Mouse (Mus musculus): ENCODE data around the gene Fam161a. TPM values are rescaled to one million over a fixed set of nuclear protein-coding genes. Genes with fewer than 3 reads are reported as not detected.
"Not testable (repeated sequence)": the region's sequence is repeated elsewhere in the genome, so short reads cannot be mapped to it uniquely, and the experiment has no call there.

Gene Fam161a
- total RNA-seq, 1 experiment, result 3.7 TPM

GRCm38 (mm10) chr11:23049642-23050041 lies 42.3 kb downstream of the Fam161a start:
- no peaks in the 10 kb centered on the region for H3K36me3 ChIP-seq (ENCODE audit: control insufficient read depth, insufficient read depth, low read length, poor library complexity, severe bottlenecking)
- no peak overlapping the region for H3K27ac ChIP-seq (ENCODE audit: insufficient read depth, low read depth, low read length, poor library complexity, severe bottlenecking)
- peaks cover 4 to 7% of the 10 kb centered on the region in 2 experiments; a peak in 2 of 4 replicates for H3K4me1 ChIP-seq (ENCODE audit: control insufficient read depth in 2 of 2, insufficient read depth in 2 of 2, low read length in 2 of 2, poor library complexity in 1 of 2)
- TF ChIP-seq HCFC1 (IDR thresholded peaks at IDR 0.05; ENCODE audit: borderline replicate concordance, insufficient read depth, low read length) (no peak), CHD2 (IDR thresholded peaks at IDR 0.05; ENCODE audit: low read depth, low read length) (no peak), ZC3H11A (IDR thresholded peaks at IDR 0.05; ENCODE audit: borderline replicate concordance, low read depth, low read length) (no peak), MAFK (IDR thresholded peaks at IDR 0.05; ENCODE audit: insufficient read depth, low read depth, low read length) (no peak), ZNF384 (IDR thresholded peaks at IDR 0.05; ENCODE audit: low read depth, low read length) (no peak)
- no peak overlapping the region for H3K9ac ChIP-seq (ENCODE audit: insufficient read depth, low read depth, low read length, poor library complexity, severe bottlenecking)
- no peaks in the 10 kb centered on the region for H3K9me3 ChIP-seq (ENCODE audit: control insufficient read depth, insufficient read depth, low read depth, low read length)
- H3K4me3 ChIP-seq (ENCODE audit: insufficient read depth in 1 of 2, low read depth in 1 of 2, low read length in 2 of 2, poor library complexity in 1 of 2, severe bottlenecking in 1 of 2), result no peak overlapping the region
- DNase-seq (ENCODE audit: low read depth, low spot score), result no peak
- in situ Hi-C loops (cut with MboI; ENCODE audit: low sequenced_read_pairs in 2 of 2, unreplicated experiment in 2 of 2), result no loop called here

- in situ Hi-C loops (cut with MboI; ENCODE audit: low sequenced_read_pairs in 2 of 2, unreplicated experiment in 2 of 2), result no loop called here
- H3K36me3 ChIP-seq (ENCODE audit: control insufficient read depth, insufficient read depth, low read length, poor library complexity, severe bottlenecking), result no peaks in the 10 kb centered on the region
Measured at GRCm38 (mm10) chr11:23052353-23052752, 45.0 kb downstream of the Fam161a start.

GRCm38 (mm10) chr11:23063153-23063552 lies 55.8 kb downstream of the Fam161a start:
- Histone ChIP-seq H3K27ac (ENCODE audit: insufficient read depth, low read depth, low read length, poor library complexity, severe bottlenecking) (no peak overlapping the region), H3K4me3 (ENCODE audit: insufficient read depth in 1 of 2, low read depth in 1 of 2, low read length in 2 of 2, poor library complexity in 1 of 2, severe bottlenecking in 1 of 2) (no peak overlapping the region), H3K9ac (ENCODE audit: insufficient read depth, low read depth, low read length, poor library complexity, severe bottlenecking) (no peak overlapping the region), H3K4me1 (ENCODE audit: control insufficient read depth in 2 of 2, insufficient read depth in 2 of 2, low read length in 2 of 2, poor library complexity in 1 of 2) (peaks cover 4 to 10% of the 10 kb centered on the region in 2 experiments; a peak in 3 of 4 replicates), H3K9me3 (ENCODE audit: control insufficient read depth, insufficient read depth, low read depth, low read length) (no peaks in the 10 kb centered on the region), H3K36me3 (ENCODE audit: control insufficient read depth, insufficient read depth, low read length, poor library complexity, severe bottlenecking) (no peaks in the 10 kb centered on the region)
- TF ChIP-seq ZNF384 (IDR thresholded peaks at IDR 0.05; ENCODE audit: low read depth, low read length) (no peak), CHD2 (IDR thresholded peaks at IDR 0.05; ENCODE audit: low read depth, low read length) (no peak), MAFK (IDR thresholded peaks at IDR 0.05; ENCODE audit: insufficient read depth, low read depth, low read length) (no peak), HCFC1 (IDR thresholded peaks at IDR 0.05; ENCODE audit: borderline replicate concordance, insufficient read depth, low read length) (no peak), ZC3H11A (IDR thresholded peaks at IDR 0.05; ENCODE audit: borderline replicate concordance, low read depth, low read length) (no peak)
- in situ Hi-C loops (cut with MboI; ENCODE audit: low sequenced_read_pairs in 2 of 2, unreplicated experiment in 2 of 2), result no loop called here
- no peak for DNase-seq (ENCODE audit: low read depth, low spot score)

More at GRCm38 (mm10) chr11:23052353-23052752, 45.0 kb downstream of the Fam161a start:
- no peak overlapping the region for H3K4me3 ChIP-seq (ENCODE audit: insufficient read depth in 1 of 2, low read depth in 1 of 2, low read length in 2 of 2, poor library complexity in 1 of 2, severe bottlenecking in 1 of 2)
- TF ChIP-seq ZC3H11A (IDR thresholded peaks at IDR 0.05; ENCODE audit: borderline replicate concordance, low read depth, low read length), result no peak
- no peak for TF ChIP-seq ZNF384 (IDR thresholded peaks at IDR 0.05; ENCODE audit: low read depth, low read length)
- no peak for TF ChIP-seq HCFC1 (IDR thresholded peaks at IDR 0.05; ENCODE audit: borderline replicate concordance, insufficient read depth, low read length)
- TF ChIP-seq MAFK (IDR thresholded peaks at IDR 0.05; ENCODE audit: insufficient read depth, low read depth, low read length), result no peak
- no peak for TF ChIP-seq CHD2 (IDR thresholded peaks at IDR 0.05; ENCODE audit: low read depth, low read length)
- no peak for DNase-seq (ENCODE audit: low read depth, low spot score)
- H3K9ac ChIP-seq (ENCODE audit: insufficient read depth, low read depth, low read length, poor library complexity, severe bottlenecking), result no peak overlapping the region
- no peak overlapping the region for H3K27ac ChIP-seq (ENCODE audit: insufficient read depth, low read depth, low read length, poor library complexity, severe bottlenecking)
- H3K9me3 ChIP-seq (ENCODE audit: control insufficient read depth, insufficient read depth, low read depth, low read length), result no peaks in the 10 kb centered on the region
- H3K4me1 ChIP-seq (ENCODE audit: control insufficient read depth in 2 of 2, insufficient read depth in 2 of 2, low read length in 2 of 2, poor library complexity in 1 of 2), result peaks cover 0 to 7% of the 10 kb centered on the region in 2 experiments; a peak in 1 of 4 replicates

- H3K4me1 ChIP-seq (ENCODE audit: control insufficient read depth in 2 of 2, insufficient read depth in 2 of 2, low read length in 2 of 2, poor library complexity in 1 of 2), result peaks cover 4 to 11% of the 10 kb centered on the region in 2 experiments; a peak in 3 of 4 replicates
- no peak overlapping the region for H3K4me3 ChIP-seq (ENCODE audit: insufficient read depth in 1 of 2, low read depth in 1 of 2, low read length in 2 of 2, poor library complexity in 1 of 2, severe bottlenecking in 1 of 2)
- no peak overlapping the region for H3K27ac ChIP-seq (ENCODE audit: insufficient read depth, low read depth, low read length, poor library complexity, severe bottlenecking)
- no peaks in the 10 kb centered on the region for H3K36me3 ChIP-seq (ENCODE audit: control insufficient read depth, insufficient read depth, low read length, poor library complexity, severe bottlenecking)
- H3K9ac ChIP-seq (ENCODE audit: insufficient read depth, low read depth, low read length, poor library complexity, severe bottlenecking), result no peak overlapping the region
- in situ Hi-C loops (cut with MboI; ENCODE audit: low sequenced_read_pairs in 2 of 2, unreplicated experiment in 2 of 2), result no loop called here
- no peak for DNase-seq (ENCODE audit: low read depth, low spot score)
- no peak for TF ChIP-seq CHD2 (IDR thresholded peaks at IDR 0.05; ENCODE audit: low read depth, low read length)
- no peaks in the 10 kb centered on the region for H3K9me3 ChIP-seq (ENCODE audit: control insufficient read depth, insufficient read depth, low read depth, low read length)
Measured at GRCm38 (mm10) chr11:23063857-23064256, 56.5 kb downstream of the Fam161a start.

GRCm38 (mm10) chr11:23064276-23064675 lies 56.9 kb downstream of the Fam161a start:
- H3K4me3 ChIP-seq (ENCODE audit: insufficient read depth in 1 of 2, low read depth in 1 of 2, low read length in 2 of 2, poor library complexity in 1 of 2, severe bottlenecking in 1 of 2); H3K9ac ChIP-seq (ENCODE audit: insufficient read depth, low read depth, low read length, poor library complexity, severe bottlenecking); in situ Hi-C loops (cut with MboI; ENCODE audit: low sequenced_read_pairs in 2 of 2, unreplicated experiment in 2 of 2); H3K36me3 ChIP-seq (ENCODE audit: control insufficient read depth, insufficient read depth, low read length, poor library complexity, severe bottlenecking); H3K27ac ChIP-seq (ENCODE audit: insufficient read depth, low read depth, low read length, poor library complexity, severe bottlenecking); H3K9me3 ChIP-seq (ENCODE audit: control insufficient read depth, insufficient read depth, low read depth, low read length); DNase-seq (ENCODE audit: low read depth, low spot score): not testable (repeated sequence)
- H3K4me1 ChIP-seq (ENCODE audit: control insufficient read depth in 2 of 2, insufficient read depth in 2 of 2, low read length in 2 of 2, poor library complexity in 1 of 2), result peaks cover 4 to 11% of the 10 kb centered on the region in 2 experiments; a peak in 3 of 4 replicates

Data from ES-E14 (cell line).